Mouse (Mus musculus) brain, embryonic 14.5 days (tissue): ENCODE results near the gene Gpr176.

Source experiments
- CTCF ChIP-seq: fragments of 200-500 bp; IDR thresholded peaks from 2 replicates; pipeline ENCODE4 v1.5.1; 2012; ENCODE audit warnings: inconsistent platforms, mild to moderate bottlenecking, moderate library complexity, borderline replicate concordance; ENCODE audit not compliant: insufficient read depth, insufficient read length; ENCODE audit errors: extremely low read depth
- POLR2A ChIP-seq: fragments of 200-500 bp; IDR thresholded peaks from 2 replicates; pipeline ENCODE4 v1.6.1; 2012; ENCODE audit warnings: mild to moderate bottlenecking, inconsistent platforms, borderline replicate concordance; ENCODE audit not compliant: poor library complexity, insufficient read depth, insufficient read length, severe bottlenecking; ENCODE audit errors: extremely low read depth

- TF ChIP-seq CTCF: no peak
- no peak for TF ChIP-seq POLR2A
These were observed 54.0 kb downstream of the Gpr176 start for GRCm38 (mm10) chr2:118319176-118319575.
